Mouse (Mus musculus) fat pad, adult 2 months (tissue): Measurements from ENCODE around the gene Knl1.

Experiments
- DNase-seq: peaks from one replicate; pipeline ENCODE4 v3.0.0-alpha.2; 2011; ENCODE audit warnings: low read depth, low spot score; ENCODE audit errors: extremely low read depth

Gene Knl1

DNA sequence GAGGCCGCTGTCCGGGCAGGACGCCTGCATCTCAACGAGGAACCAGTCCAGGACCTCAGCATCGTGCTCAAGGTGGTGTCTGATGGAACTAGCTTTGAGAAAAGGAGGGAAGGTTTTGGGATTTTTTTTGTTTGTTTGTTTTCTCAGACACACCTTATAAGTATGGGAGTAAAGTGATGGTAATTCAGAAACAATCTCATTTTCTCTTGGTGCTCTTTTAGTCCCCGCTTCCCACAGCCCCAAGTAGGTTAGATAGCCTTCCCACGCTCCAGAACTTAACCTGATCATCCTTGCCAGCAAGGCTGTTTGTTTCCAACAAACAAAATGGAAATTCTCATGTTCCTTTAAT lies 11.5 kb upstream of the Knl1 start:
- no peak for DNase-seq

DNA sequence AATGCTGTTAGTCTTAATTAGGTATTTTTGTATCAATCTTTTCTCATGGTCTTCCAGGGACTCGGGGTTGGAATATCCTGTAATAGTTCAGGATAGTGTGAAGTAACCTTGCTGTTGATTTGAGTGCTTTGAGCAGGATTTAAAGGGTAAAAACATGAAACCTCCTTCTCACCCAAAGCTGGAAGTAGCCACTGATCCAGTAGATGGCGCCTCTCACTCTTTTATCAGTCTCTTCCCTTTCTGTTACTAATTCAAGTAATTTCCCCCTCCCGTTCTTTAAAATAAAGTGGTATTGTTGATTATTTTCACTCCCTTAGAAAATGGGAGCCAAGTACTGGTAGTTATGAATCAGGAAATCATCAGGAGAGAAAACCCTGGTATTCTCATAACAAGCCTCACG lies 6.0 kb upstream of the Knl1 start:
- DNase-seq: no peak

DNA sequence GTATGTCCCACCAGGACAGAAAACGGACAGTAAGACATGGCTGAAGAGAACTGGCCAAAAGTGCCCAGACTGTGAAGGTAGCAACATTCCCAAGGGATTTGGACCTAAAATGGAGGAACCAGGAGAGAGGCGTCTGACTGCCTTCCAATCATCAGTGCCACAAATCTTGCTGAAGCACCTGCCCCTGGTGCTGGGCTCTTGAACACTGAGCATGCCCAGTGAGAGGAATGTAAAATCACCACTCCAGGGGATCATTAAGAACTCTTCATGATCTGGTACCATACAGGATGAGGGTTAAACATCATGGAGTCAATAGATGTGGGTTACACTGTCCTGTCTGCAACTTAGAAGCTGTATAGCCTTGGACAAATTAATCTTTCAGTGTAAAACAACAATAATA lies 1.8 kb upstream of the Knl1 start:
- DNase-seq: no peak

DNA sequence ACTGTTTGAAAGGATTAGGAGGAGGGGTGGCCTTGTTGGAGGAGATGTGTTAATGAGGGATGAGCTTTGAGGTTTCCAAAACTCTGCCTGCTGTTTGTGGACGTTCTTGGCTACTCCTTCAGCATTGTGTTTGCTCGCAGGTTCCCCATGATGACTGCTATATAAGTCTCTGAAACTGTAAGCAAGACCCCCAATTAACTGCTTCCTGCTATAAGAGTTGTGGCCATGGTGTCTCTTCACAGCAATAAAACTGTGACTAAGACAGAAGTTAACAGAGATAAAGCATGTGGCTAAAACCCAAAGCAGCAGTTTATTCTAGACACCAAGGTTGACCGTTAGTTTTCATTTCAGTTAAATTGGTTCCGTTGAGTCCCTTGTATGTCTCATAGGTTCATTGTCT lies 930 bp downstream of the Knl1 start:
- DNase-seq: no peak

DNA sequence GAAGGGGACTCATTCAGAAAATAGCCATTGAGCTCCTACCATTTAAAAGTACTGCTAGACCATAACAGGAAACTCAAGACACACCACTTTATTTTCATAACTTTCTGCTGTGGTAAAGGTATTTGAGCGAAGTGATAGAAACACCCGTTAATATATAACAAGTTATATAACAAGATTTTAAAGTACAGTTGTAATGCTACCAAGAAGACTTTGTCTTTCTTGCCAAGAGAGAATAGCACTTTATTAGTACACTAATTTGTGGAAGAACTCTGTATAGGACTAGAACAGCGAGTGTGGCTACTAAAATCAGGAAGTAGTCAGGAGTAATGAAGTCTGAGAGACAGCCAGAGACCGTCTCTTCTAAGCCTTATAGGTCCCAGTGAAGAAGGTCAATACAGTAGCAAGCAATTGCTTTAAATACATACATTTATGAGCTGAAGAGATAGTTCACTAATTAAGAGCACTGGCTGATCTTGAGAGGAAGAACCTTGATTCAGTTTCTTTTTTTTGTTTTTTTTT lies 3.3 kb downstream of the Knl1 start:
- no peak for DNase-seq

DNA sequence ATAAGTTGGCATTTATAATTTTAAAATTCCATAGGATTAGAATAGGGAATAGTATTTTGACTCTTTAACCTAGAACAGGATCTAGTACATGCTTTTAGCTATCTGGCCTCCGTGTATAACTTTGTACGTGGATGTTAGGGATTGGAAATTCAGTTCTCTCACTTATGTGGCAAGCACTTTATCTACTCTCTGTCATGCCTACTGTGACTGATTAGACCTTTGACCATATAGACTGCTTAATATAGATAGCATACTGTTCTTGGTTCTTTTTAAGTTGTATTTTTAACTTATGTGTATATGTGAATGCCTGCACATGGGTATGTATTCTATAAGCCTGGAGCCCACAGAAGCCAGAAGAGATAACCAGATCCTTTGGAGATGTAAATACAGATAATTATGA lies 13.2 kb downstream of the Knl1 start:
- DNase-seq: no peak

DNA sequence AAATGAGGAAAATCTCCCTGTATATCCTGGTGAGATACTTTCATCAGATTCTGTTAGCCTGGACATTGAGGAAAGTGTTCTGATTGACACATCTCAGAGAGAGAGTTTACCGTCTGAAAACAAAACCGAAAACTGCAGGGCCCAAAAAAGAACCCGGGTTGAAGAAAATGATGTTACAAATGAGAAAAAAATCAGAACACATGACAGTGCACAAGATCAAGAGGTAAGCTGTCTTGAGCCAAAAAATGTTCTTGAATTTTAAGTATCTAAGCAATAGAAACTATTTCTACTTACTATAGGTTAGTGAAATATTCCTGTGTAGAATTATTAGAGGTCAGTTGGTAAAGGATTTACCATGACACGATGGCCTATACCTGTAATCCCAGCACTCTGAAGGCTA lies 25.5 kb downstream of the Knl1 start:
- no peak for DNase-seq

DNA sequence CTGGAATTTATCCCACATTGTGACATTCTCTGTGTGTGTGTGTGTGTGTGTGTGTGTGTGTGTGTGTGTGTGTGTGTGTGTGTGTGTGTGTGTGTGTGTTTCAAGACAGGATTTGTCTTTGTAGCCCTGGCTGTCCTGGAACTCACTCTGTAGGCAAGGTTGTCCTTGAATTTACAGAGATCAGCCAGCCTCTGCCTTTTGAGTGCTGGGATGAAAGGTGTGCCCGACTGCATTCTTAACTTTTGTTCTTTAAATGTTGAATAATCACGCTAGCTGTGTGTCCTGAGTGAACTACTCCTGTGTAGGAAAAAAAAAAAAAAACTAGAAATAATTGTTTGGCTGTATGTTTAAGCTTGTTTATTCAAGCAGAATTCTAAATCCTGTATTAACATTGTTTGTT lies 39.2 kb downstream of the Knl1 start:
- DNase-seq: no peak

DNA sequence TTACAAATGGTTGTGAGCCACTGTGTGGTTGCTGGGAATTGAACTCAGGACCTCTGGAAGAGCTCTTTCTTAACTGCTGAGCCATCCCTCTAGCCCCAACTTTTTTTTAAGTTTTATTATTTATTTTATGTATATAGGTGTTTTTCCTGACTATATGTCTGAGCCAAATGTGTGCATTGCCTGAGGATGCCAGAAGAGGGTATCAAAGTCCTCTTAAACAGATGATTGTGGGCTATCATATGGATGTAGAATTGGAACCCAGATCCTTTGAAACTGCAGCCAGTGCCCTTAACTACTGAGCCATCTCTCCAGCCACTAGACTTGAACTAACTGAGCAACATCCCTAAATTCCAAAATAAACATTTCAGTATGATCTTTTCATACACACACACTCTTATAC lies 54.6 kb downstream of the Knl1 start:
- no peak for DNase-seq

DNA sequence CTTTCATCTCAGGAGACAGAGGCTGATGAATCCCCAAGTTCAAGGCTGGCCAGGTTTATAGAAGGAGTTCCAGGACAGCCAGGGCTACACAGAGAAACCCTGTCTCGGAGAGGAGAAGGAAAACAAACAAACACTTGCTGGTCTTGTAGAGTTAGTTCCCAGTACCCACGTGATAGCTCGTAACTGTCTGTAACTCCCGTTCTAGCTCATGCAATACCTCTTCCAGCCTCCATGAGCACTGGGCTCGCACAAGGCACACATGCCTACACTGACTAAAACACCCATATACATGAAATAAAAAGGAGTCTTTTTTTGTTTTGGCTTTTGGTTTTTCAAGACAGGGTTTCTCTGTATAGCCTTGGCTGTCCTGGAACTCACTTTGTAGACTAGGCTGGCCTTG lies 59.7 kb downstream of the Knl1 start:
- DNase-seq: no peak

DNA sequence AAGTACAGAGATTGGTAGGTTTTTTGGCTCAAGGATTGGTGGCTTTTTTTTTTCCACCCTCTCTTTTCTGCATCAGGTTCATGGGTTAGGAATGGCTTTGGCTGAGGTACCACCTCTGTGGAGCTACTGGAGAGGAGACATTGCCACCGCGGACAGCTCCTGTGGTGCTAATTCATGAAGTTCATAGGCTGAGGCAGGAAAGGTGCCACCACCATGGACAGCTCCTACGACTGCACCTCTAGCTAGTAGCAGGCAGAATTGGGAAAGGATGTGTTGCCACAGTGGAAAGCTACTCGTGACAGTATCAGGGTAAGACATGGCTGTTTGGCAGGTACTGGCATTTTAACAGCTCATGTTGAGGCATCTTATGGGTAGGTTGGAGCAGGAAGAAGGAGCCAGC lies 61.6 kb downstream of the Knl1 start:
- DNase-seq: no peak

DNA sequence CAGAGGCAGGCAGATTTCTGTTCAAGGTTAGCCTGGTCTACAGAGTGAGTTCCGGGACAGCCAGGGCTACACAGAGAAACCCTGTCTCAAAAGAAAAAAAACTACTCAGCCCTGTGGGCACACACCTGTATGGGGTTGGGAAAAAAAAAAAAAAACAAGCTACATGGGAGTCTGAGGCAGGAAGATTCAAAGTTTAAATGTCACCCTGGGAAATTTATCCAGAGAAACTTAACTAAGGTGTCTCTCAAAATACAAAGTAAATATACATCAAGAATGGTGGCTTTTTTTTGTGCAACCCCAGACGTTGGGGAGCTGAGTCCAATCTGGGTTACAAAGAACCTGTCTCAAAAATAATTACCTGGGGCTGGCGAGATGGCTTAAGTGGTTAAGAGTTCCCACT lies 64.1 kb downstream of the Knl1 start:
- DNase-seq: no peak

DNA sequence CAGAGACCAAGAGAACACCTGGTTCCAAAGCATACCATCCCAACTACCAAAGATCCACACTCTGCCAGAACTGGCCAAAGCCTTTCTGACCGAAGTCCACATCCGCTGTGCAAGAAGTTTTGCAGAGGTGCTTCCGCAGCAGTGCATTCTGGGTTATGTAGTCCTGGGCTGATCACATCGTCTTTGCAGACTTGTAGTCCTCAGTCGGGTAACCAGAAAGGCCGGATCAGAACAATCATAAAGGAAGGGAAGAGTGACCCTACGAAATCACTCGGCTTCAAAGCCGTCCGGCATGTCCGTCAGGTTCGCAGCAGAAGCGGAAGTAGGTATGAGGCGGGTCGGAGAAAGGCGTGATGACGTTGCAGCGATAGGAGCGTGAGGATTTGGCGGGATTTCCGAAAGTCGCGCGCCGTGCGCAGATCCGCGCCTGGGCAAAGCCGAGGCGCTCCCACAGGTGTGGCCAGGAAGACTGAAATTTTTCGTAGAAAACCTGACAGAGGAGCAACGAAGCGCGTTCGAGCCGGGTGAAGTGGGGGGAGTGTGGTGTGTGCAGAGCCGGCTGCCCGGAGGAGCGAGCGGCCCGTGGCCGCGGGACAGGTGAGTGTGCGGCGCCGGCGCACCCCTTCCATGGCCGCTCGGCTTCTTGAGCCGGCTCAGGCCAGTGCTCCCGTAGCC lies 65.7 kb downstream of the Knl1 start, which contains the start of gene Rad51:
TSS of gene Rad51 (plus strand) at position 356 of the 675 bp plus-strand sequence.
- DNase-seq: peak; percentile 47

DNA sequence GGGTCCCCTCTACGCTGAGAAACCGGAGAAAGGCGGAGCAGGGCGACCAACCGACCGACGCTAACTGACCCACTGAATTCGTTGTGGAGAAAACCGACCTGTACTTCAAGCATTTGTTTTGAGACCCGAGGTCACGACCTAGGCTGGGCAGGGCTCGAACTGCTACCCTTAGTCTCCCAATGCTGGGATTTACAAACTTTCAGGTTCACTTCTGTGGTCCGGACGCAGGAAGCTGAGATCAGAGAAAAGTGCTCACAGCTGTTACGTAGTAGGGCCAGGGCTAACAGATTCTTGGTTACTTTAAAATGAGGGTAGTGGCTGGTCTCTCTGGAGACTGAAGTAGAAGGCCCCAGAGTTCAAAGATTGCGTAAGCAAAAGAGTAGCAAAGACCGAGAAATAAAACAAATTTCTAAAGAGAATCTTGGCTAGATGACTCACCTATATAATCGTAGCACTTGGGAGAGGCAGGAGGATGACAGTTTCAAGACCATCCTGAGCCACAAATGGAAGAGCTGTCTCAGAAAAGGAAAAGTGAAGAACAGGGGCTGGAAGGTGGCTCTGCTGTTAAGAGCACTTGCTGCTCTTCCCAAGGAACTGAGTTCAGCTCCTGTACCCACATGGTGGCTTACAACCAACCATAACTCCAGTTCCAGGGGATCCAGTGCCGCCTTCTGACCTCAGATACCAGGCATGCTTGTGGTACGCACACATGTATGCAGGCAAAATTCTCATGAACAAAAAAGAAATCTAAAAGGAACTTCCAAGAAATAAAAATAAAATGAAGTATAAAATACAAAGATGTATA lies 66.4 kb downstream of the Knl1 start:
- no peak for DNase-seq

DNA sequence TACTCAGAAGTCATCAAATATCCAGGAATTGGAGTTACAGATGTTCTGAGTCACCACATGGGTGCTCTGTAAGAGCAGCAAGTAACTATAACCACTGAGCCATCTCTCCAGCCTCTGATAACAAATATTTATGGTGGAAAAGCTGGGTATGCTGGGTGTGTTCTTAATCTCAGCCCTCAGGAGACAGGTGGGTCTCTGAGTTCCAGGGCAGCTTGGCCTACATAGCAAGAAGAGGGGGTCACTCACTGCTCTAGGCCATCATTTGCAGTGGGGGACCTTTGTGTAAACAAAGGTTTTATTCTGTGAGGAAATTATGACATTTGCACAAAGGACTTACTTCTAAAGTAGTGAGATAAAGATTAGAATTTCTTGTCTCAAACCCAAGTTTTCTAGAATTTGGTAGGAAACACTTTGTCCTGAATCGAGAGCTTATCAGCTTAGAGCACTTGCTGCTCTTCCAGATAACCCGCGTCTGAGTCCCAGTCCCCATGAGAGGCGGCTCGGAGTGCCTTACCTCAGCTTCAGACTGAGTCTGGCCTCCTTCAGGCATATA lies 89.5 kb downstream of the Knl1 start:
- DNase-seq: no peak

DNA sequence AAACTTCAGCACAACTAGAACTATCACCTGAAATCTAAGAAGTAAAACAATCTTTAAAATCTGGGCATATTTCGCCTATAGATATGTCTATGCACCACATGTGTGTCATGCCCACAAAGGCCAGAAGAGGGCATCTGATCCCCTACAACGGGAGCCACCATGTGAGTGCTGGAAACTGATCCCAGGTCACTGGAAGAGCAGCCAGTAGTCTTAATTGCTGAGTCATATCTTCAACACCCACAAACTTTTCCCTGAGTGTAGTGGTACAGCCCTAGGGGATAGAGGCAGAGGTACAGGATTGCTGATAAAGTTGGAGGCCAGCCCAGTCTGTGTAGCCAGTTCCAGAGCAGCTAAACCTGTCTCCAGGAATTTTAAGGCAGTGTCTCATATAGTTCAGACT lies 98.3 kb downstream of the Knl1 start:
- DNase-seq: peak; percentile 92

DNA sequence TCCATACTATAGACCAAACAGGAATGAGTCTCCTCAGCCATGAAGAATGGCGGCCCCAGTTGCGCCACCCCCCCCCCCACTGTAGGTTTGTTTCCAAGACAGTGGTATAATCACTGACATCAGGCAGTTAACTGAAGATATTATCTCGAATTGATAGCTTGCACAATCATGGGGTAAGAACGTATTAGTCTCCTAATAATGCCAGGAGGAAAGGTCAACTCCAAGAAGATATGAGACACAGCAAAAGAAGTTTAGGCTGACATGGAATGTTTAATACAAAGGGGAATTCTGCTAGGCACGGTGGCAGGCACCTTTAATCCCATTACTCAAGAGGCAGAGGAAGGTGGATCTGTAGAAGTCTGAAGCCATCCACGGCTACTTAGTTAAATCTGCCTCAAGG lies 99.5 kb downstream of the Knl1 start:
- peak; percentile 63 for DNase-seq

DNA sequence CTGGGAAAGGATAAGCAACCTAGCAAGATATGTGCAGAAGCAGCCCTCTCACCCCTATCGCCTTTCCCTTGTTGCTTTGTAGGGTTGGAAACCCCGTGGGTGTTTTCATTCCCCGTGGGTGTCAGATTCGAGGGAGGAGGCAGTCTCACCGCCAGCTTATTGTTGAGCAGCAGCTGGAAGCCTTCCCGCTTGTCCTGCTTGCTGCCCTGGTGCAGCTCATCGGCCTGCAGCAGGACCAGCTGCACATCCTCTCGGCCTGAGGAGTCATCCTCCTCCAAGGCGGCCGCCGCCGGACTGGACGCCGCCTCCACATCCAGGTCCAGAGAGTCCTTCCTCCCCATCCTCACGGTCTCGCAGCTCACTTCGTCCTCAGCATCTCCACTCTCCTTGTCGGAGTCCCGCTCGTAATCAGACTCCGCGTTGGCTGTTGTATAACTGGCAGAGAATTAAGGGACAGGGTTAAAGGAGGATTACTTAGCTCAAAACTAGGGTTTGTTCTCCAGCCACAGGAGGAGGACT lies 100.3 kb downstream of the Knl1 start:
- no peak for DNase-seq

DNA sequence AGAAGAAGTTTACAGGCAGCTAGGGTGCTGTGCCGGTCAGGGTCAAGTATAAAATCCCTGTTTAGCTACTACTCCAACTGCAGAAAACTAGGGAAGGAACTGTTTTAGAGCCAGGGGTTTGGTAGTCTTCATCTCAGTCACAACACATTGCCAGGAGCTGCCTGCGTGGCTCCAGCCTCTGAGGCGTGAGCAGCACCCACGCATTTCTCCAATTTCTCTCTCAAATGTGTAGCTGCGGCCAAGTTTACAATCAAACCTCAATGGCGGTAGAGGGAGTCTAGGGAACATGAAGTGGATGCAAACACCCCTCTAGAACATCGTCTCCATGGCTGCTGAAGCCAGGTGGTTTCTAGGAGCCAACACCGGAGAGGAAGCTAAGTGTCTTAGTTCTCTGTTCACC lies 100.9 kb downstream of the Knl1 start:
- DNase-seq: no peak

DNA sequence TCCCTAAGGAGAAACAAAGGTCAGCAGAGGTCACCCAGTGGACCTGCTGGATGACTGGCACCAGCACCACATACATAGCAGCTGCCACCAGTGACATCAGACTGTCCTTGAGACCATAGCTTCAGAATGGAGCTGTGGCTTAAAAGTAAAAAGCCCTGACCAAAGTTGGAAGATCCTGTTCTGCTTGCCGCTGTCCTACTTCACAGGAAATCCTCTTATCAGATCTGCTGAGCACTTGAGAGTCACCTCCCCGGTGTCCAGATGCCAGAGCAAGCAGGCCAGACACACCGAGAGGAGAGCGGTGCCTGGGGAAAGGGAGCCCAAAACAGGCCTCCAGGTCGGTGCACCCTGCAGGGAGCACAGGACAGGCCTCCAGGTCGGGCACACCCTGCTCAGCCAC lies 105.3 kb downstream of the Knl1 start:
- DNase-seq: no peak

DNA sequence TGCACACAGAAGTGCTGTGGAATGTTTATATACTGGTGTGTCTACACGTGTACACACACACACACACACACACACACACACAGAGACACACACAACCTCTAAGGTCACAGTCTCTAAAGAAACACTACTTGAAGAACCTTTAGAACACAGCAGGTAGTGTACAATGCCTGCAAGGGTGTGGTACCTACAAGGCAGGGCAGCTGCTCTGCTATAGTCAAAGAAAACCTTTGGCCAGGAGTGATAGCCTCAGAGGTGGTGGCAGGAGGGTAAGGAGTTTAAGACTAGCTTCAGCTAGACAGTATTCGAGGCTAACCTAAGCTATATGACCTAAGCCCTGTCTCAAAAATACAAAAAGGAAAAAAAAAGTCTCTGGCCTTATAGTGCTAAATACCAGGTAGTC lies 107.8 kb downstream of the Knl1 start:
- no peak for DNase-seq
